Mouse (Mus musculus) heart, postnatal 0 days (tissue): Measurements from ENCODE around the gene Camkmt.

Source experiments
- CTCF ChIP-seq: IDR thresholded peaks from 2 replicates; pipeline ENCODE4 v1.5.1; 2016; ENCODE audit warnings: antibody characterized with exemption, control low read depth, low read depth
- EP300 ChIP-seq: IDR thresholded peaks from 2 replicates; pipeline ENCODE4 v1.6.1; 2016; ENCODE audit warnings: antibody characterized with exemption, low read depth

DNA sequence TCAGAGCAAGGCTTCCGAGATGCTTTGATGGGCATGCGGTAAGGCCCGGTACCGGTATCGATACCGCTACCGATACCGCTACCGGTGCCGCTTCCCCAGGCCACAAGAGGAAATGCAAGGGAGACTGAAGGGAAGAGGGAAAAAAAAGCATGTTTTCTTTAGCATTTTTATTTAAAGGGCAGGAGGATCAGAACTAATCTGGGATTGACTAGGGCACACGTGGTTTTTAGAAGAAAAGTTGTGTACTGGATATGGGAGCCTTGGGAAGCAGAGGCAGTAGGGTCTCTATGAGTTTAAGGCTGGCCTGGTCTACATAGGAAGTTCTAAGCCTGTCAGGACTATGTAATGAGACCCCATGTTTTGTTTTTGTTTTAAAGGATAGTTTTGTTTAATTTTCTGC is 167.0 kb downstream of the Camkmt start:
- TF ChIP-seq EP300 (no peak), CTCF (no peak)
